22 mouse cellular contexts compared by ENCODE assay signal in genomic region chr6:55509130-55509870, GRCm38 (mm10). TPM values are rescaled to one million over a fixed set of nuclear protein-coding genes. Genes with fewer than 3 reads are reported as not detected.
"Had no signal": no experiment of that assay in that cellular context is flagged by ENCODE, and none has a peak within 500 bp of the region (broad histone marks: within the 10 kb centered on the region; RNA-seq: fewer than 3 reads in every experiment).

No protein-coding gene starts in this region.

- H3K4me3 ChIP-seq: kidney, embryonic 15.5 days; lung, embryonic 15.5 days; megakaryocyte, embryonic 14.5 days; midbrain, embryonic 10.5 days; midbrain, embryonic 13.5 days; myocyte; neural tube, embryonic 13.5 days had no signal

- H3K27me3 ChIP-seq: kidney, embryonic 15.5 days; lung, embryonic 15.5 days; midbrain, embryonic 13.5 days; neural tube, embryonic 13.5 days had no signal

- ATAC-seq: midbrain, embryonic 13.5 days; midbrain, embryonic 16.5 days had no signal

- H3K4me2 ChIP-seq: kidney, embryonic 15.5 days; lung, embryonic 15.5 days; midbrain, embryonic 13.5 days; neural tube, embryonic 13.5 days had no signal

- H3K9ac ChIP-seq: kidney, embryonic 15.5 days; liver, embryonic 14.5 days; lung, embryonic 15.5 days; midbrain, embryonic 13.5 days; neural tube, embryonic 13.5 days had no signal

- H3K9me3 ChIP-seq: kidney, embryonic 15.5 days; lung, embryonic 15.5 days; midbrain, embryonic 10.5 days; midbrain, embryonic 13.5 days; neural tube, embryonic 13.5 days had no signal

- H3K27ac ChIP-seq: kidney, embryonic 15.5 days; liver, embryonic 14.5 days; lung, embryonic 15.5 days; midbrain, embryonic 10.5 days; midbrain, embryonic 13.5 days; neural tube, embryonic 13.5 days had no signal

- H3K36me3 ChIP-seq: kidney, embryonic 15.5 days; lung, embryonic 15.5 days; midbrain, embryonic 10.5 days; midbrain, embryonic 13.5 days; neural tube, embryonic 13.5 days had no signal

- DNase-seq: kidney, adult 11 months; kidney, adult 8-10 months; kidney, postnatal 10 days; kidney, postnatal 36 days; lung, adult 18-20 months; lung, postnatal 10 days; lung, postnatal 36 days; retina, postnatal 1 day; right cerebral cortex, postnatal 25 days; thymus, adult 2 months; thymus, postnatal 14 days had no signal

RNA-seq across cellular contexts. Expression of gene Adcyap1r1, which starts 57.5 kb away (rescaled TPM):
- total RNA-seq: monocyte, adult 5-6 weeks; neutrophil, adult 5-6 weeks had no signal
- polyA plus RNA-seq: myocyte had no signal
